Mouse (Mus musculus): ENCODE results near the gene Opa3. TPM values are rescaled to one million over a fixed set of nuclear protein-coding genes. Genes with fewer than 3 reads are reported as not detected.

Opa3 gene
- polyA plus RNA-seq, 1 experiment, result 15.7 TPM

DNA sequence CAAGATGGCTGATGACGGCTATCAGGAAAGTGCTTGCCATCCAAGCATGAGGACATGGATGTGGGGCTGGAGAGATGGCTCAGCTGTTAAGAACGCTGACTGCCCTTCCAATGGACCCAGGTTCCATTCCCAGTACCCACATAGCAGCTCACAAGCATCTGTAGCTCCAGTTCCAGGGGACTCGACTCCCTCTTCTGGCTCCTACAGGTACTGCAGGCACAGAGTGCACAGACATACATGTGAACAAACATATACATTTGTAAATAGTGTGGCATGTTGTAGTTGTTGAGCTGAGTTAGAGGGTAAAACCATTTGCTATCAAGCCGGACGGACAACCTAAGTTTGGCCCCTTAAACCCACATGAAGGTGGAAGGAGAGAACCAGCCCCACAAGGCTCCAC lies 18.1 kb upstream of the Opa3 start:
- TF ChIP-seq GATA1 (IDR thresholded peaks at IDR 0.05; ENCODE audit: low read length), result no peak

DNA sequence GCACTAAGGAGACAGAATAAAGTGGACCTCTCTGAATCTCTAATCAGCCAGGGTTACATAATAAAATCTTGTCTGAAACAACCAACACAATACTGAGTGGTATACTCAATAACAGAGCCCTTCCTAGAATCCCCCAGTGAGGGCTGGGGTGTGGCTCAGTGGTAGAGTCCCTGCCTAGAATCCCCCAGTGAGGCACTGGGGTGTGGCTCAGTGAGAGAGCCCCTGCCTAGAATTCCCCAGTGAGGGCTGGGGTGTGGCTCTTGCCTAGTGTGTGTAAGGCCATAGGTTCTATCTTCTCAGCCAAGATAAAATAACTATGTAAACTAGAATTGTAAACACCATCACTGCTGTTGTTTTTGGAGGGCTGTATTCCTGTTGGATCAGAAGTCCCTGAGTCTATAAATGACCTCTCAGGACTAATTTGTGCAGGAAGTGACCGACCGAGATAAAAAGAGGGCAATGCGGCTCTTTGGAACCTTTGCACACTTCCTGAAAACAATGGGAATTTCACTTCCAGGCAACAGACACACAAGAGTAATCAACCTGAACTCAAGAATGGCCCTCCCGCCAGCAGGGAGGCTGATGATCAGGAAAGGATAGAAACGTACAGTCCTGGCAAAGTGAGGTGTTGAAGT lies 17.0 kb upstream of the Opa3 start:
- TF ChIP-seq GATA1 (IDR thresholded peaks at IDR 0.05; ENCODE audit: low read length), result no peak

DNA sequence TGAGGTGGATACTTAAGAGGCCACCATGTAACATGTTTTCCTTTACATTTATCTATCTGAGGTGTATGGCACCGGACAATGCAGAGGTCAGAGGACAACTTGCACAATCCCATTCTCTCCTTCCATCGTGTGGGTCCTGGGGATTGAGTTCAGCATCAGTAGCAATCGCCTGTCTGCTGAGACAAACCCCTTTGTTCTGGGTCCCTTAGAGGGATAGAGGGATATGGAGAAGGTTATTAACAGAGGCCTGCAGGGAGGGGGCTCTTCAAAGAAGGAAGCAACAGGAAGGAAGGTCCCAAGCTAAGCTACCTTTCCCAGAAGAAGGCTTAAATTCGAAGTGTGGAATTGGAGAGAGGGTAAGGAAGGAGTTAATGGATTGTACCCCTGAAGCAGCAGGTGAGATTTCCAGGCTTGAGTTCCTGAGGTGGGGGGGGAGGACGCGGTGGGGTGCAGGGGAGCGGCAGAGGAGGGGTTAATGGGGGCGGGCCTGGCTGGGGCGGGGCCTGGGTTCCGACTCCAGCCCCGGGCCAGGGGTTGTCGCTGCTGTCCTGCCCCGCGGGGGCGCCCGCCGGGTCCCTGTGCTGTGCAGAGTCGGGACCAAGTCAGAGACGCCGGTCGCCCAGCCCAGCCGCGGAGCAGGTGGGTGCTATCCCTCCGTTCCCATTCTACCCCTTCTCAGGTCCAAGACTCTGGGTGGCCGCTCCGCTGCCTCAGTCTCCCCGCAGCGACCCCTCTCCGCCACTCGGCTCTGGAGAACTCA lies 16.0 kb upstream of the Opa3 start, which contains the start of gene Gpr4:
Gene Gpr4 (plus strand): TSS at position 543 of the 760 bp plus-strand sequence.
- TF ChIP-seq GATA1 (IDR thresholded peaks at IDR 0.05; ENCODE audit: low read length), result no peak

DNA sequence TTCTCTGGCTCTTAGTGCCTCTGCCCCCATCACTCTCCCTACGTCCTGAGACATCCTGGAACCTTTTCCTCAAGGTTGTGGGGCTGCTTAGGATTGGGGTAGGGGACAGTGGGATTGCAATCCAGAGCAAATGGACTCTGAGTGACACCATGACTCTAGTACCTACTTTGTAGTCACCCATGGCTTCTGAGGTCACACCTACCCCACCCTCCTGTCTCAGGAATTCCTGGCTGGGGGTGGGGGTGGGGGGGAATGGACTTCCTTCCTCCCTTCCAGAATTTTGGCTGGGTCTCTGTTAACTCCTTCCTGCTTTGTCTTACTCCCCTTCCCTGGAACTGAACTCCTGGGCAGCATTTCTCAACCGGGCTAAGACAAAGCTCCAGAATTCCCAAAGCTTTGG lies 14.7 kb upstream of the Opa3 start:
- TF ChIP-seq GATA1 (IDR thresholded peaks at IDR 0.05; ENCODE audit: low read length), result no peak

DNA sequence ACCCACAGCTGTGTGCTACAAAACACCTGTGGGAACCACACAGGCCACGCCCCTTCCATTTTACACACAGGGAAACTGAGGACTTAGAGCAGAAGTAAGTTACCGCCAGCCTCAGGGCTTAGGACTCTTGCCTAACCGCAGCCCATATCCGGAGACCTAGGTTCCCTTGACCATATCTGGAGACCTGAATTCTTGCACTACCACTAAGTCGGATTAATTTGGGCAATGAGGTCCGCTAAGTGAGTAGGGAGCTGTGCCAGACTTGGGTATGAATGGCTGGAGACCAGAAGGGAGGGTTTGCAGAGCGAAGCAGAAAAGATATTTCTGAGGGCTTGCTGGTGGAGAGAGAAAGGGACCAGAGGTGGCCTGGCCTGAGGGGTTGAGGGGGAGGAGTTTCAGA lies 13.8 kb upstream of the Opa3 start:
- TF ChIP-seq GATA1 (IDR thresholded peaks at IDR 0.05; ENCODE audit: low read length), result no peak

DNA sequence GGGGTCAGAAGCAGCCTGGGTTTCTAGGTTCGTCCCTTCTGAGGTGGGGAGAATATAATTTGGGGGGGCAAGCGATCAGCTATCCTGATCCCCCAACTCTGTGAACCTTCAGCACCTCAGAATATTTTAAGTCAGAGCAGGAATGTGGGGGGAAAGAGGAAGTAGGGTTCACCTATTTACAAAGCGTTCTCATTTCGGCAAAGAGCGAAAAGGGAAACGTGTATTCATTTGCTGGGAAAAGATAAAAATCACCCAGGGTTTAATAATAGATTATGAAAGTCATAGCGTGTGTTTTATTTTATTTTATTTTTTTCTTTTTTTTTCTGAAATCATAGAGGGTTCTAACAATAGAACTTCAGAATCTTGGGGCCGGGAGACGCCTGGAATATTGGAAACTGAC lies 13.2 kb upstream of the Opa3 start:
- TF ChIP-seq GATA1 (IDR thresholded peaks at IDR 0.05; ENCODE audit: low read length), result no peak

DNA sequence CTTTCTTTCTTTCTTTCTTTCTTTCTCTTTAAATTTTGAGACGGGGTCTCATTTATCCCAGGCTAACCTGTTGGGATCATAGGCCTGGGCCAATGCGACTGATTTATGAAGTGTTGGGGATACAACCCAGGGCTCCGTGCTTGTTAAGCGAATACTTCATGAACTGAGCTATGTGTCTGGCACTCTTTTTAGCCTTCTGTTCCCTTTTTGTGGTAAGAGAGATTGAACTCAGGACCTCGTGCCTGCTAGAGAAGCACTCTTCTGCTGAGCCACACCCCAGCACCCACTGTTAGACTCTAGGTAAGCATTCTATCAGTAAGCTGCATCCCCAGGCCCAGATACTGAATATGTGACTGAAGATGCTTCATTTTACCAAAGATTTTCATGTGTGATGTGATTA lies 10.6 kb upstream of the Opa3 start:
- no peak for TF ChIP-seq GATA1 (IDR thresholded peaks at IDR 0.05; ENCODE audit: low read length)

DNA sequence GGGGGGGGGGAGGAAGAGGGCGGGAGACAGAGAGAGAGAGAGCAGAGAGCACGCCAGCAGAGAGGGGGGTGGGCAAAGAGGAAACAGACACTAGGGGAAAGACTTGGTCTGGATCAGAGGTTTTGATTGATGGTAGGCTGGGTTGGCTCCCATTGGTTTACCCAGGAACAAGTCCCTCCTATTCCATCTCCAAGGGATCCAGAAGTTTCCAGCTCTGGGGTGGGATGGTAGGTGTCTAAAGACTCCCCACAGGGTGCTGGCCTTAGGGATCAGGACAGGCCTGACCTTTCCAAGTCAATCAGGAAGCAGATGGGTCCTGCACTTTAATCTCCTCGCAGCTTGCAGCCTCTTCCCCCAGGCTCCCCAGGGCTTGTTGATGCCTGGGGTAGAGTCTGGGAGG lies 10.2 kb upstream of the Opa3 start:
- TF ChIP-seq GATA1 (IDR thresholded peaks at IDR 0.05; ENCODE audit: low read length), result no peak

DNA sequence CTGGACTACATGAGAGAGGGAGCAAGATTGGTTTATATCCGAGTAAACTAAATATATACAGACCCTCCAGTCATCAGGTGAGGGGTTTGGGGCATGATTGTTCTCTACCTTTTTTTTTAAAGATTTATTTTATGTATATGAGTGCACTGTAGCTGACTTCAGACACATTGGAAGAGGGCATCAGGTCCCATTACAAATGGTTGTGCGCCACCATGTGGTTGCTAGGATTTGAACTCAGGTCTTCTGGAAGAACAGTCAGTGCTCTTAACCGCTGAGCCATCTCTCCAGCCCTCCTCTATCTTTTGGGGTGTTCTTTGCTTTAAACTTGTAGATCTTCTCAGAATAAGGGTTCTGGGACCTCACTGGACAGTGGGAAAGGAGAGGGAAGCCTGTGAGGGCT lies 8.1 kb upstream of the Opa3 start:
- TF ChIP-seq GATA1 (IDR thresholded peaks at IDR 0.05; ENCODE audit: low read length), result no peak

DNA sequence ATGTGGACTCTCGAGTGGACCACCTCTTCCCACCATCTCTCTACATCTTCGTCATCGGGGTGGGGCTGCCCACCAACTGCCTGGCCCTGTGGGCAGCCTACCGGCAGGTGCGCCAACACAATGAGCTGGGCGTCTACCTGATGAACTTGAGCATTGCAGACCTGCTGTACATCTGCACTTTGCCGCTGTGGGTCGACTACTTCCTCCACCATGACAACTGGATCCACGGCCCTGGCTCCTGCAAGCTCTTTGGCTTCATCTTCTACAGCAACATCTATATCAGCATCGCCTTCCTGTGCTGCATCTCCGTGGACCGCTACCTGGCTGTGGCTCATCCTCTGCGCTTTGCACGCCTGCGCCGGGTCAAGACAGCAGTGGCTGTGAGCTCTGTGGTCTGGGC lies 5.9 kb upstream of the Opa3 start:
- TF ChIP-seq GATA1 (IDR thresholded peaks at IDR 0.05; ENCODE audit: low read length), result no peak

DNA sequence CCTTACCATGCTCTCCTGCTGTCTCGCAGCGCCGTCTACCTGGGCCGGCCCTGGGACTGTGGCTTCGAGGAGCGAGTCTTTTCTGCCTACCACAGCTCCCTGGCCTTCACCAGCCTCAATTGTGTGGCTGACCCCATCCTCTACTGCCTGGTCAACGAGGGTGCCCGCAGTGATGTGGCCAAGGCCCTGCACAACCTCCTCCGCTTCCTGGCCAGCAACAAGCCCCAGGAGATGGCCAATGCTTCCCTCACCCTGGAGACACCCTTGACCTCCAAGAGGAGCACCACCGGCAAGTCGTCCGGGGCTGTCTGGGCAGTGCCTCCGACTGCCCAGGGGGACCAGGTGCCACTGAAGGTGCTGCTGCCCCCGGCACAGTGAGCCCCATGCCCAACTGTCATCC lies 5.3 kb upstream of the Opa3 start:
- no peak for TF ChIP-seq GATA1 (IDR thresholded peaks at IDR 0.05; ENCODE audit: low read length)

DNA sequence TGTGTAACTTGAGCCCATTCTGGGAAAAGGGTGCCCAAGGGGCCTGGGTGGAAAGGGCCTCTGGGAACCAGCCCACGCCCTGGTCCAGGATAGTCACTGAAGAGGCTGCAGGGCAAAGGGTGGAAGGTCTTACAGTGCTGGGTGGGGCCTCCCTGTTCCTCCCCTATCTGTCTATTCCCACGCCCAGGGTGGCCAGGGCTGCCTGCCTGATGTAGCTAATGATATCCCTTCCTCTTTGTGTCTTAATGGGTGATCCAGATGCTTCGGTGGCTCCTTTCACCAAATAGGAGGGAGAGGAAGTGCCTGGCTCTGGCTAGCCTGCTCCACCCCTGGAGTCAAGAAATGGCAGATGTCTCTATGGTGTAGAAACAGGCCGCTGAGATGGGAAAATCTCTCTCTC lies 3.2 kb upstream of the Opa3 start:
- TF ChIP-seq GATA1 (IDR thresholded peaks at IDR 0.05; ENCODE audit: low read length), result no peak

DNA sequence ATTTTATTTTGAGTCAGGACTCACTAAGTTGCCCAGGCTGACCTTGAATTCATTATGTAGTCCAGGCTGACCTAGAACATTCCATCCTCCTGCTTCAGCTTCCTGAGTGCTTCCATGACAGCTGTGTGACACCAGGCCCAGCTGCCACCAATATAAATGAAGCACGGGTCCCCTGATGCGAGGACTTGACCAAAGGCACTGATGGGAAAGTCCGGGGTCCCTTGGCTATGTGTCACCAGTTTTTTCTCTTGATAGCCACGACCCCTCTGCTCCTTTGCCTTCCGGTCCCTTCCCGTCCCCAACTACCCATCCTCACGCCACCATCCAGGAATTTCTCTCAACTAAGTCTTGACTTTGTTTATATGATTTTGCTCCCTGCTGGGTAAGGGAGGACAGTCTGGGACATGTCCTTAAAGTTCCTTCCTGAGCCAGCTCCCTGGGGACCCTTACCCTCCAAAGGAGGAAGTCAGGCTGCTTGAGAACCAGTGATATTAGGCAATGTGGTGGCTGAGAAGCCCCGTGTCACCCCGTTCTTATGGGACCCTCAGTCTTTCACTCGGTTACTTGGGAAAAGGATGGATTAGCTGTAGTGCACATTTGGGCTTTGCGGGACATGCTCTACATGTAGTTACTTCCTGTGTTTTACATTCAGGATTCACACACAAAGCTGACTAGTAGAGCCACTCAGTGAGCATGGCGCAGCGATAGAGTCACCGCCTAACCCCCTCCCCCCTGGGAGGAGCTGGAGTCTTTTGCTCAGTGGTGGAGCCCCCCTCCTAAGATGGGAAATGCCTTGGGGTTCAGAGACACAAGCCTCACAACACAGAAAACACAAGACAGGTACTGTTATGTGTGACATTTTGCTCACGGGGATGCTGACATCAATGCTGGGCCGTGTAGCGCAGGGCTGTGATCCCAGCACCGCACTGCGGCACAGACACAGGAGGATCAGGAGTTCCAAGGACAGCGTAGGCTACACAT lies 1.0 kb upstream of the Opa3 start:
- TF ChIP-seq GATA1 (IDR thresholded peaks at IDR 0.05; ENCODE audit: low read length), result no peak

DNA sequence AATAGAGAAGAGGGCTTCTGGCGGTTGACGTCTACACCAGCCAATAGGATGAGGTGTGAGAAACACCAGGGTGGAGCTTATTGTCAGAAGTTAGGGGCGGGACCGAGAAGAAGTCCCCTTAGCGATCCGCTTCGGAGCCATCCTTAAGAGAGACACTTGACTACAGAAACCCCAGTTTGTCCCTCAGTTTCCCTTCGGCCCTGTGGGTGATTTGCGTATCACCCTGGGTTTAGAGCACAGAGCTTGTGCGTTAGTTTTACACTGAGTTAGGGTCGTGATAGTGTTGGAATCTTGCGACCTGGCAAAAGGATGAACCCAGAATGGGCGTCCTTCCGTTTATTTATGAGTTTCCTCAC lies 637 bp downstream of the Opa3 start:
- no peak for TF ChIP-seq GATA1 (IDR thresholded peaks at IDR 0.05; ENCODE audit: low read length)

DNA sequence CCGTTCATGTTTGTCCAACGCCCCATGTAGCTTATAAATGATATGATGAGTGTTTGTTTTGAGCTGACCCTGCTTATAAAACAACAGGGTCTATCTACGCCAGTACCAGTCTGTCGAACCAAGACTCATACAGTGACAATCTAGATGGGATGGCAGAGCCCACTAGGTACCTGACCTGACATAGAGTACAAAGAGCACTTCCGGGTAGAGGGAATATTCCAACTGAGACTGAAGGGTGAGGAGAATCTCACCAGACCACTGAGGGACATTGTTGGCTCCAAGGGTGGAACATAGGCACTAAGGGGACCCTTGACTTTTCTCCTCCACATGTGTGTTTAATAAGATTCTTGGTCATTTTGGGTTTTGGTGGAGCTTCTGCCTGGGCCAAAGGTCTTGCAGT lies 1.3 kb downstream of the Opa3 start:
- no peak for TF ChIP-seq GATA1 (IDR thresholded peaks at IDR 0.05; ENCODE audit: low read length)

DNA sequence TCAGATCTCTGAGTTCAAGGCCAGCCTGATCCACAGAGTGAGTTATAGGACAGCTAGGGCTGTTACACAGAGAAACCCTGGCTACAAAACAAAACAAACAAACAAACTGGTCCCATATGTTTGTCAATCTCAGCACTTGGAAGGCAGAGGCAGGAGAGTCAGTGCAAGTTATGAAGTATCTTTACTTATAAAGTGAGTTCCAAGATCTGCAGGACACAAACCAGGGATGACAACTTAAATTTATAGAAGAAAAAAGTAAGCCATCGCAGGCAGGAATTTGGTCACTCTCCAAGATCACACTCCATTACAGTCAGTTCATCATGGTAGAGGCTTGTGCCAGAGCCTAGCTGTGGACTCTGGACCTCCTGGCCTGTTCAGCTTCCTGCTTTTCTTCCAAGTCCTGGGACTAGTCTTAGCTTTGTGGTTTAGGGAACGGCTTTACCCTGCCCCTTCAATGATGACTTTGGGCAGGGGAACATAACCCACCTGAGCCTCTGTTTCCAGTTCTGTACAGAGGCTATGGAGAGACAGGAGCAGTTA lies 2.0 kb downstream of the Opa3 start:
- no peak for TF ChIP-seq GATA1 (IDR thresholded peaks at IDR 0.05; ENCODE audit: low read length)
